Mouse (Mus musculus): ENCODE measurements at regions not wholly inside any gene's neighbourhood (a gene's known extent, or its start where the extent isn't known, plus 50 kb on each side); places are given as distances from the start of the nearest gene placed in this dataset.

- Histone ChIP-seq H3K36me3 (ENCODE audit: insufficient read depth, low read length) (no peaks in the 10 kb centered on the region), H3K4me1 (ENCODE audit: insufficient read depth, low read length) (no peaks in the 10 kb centered on the region), H3K27ac (ENCODE audit: low read depth, low read length) (no peak overlapping the region), H3K4me3 (ENCODE audit: low read depth, low read length) (no peak overlapping the region), H3K27me3 (ENCODE audit: insufficient read depth, low read length) (no peaks in the 10 kb centered on the region), H3K9me3 (ENCODE audit: low read length) (no peaks in the 10 kb centered on the region), H3K9ac (replicated peaks; ENCODE audit: low read length, poor library complexity, severe bottlenecking) (no peak overlapping the region), H3K4me2 (ENCODE audit: low read depth, low read length, poor library complexity, severe bottlenecking) (no peak overlapping the region)
- WGBS: 41% methylated on average over 2 of the region's 2 CpGs
- ATAC-seq (ENCODE audit: low FRiP score): no peak
- no peak for DNase-seq (ENCODE audit: low spot score)
- TF ChIP-seq CTCF (IDR thresholded peaks at IDR 0.05): no peak
These were observed 871.2 kb downstream of the Defb40 start for GRCm38 (mm10) chr8:18106827-18107226.

DNA sequence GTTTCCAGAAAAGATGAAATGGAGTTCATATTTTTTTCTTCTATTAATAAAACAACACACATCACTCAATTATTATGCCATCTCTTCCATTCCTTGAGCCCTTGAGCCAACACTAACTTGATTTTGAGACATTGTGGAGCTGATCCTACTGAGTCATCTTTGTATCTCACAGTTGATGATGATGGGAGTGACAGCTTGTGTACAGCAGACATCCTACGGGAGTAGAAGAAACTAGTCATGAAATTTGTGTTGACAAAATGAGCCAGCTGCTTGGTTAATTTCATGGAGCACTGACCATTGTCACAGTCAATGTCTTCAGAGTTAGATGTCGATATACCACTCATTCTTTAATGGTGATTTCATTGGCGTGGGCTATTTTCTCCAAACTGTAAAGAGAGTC, 912.6 kb downstream of the Defb40 start:
- no peaks in the 10 kb centered on the region for H3K27me3 ChIP-seq (ENCODE audit: insufficient read depth, low read length)
- H3K27ac ChIP-seq (ENCODE audit: low read depth, low read length): no peak overlapping the region
- ATAC-seq (ENCODE audit: low FRiP score) (no peak), DNase-seq (ENCODE audit: low spot score) (no peak)
- no peak overlapping the region for H3K4me2 ChIP-seq (ENCODE audit: low read depth, low read length, poor library complexity, severe bottlenecking)
- H3K4me3 ChIP-seq (ENCODE audit: low read depth, low read length): no peak overlapping the region
- no peaks in the 10 kb centered on the region for H3K36me3 ChIP-seq (ENCODE audit: insufficient read depth, low read length)
- no peak overlapping the region for H3K9ac ChIP-seq (replicated peaks; ENCODE audit: low read length, poor library complexity, severe bottlenecking)
- no peaks in the 10 kb centered on the region for H3K9me3 ChIP-seq (ENCODE audit: low read length)
- WGBS: 82% methylated on average over 3 of the region's 3 CpGs
- no peaks in the 10 kb centered on the region for H3K4me1 ChIP-seq (ENCODE audit: insufficient read depth, low read length)
- TF ChIP-seq CTCF (IDR thresholded peaks at IDR 0.05): no peak

DNA sequence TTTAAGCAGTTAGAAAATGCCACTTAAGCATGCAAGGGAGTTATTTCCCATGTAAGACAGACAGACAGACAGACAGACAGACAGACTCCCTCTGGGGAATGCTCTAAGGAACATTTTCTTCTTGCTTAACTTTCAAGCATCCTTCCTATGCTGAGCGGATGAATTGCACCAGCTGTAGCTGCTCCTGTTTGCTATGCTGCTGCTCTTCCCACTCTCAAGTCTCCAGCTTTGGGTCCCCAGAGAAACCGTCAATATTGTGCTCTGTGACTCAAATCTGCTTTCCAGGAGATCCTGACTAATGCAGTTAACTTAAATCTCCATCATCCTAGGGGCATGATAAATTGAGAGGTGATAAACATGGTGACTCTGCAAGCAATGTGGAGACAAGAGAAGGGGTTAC, 918.5 kb downstream of the Defb40 start:
- Histone ChIP-seq H3K36me3 (ENCODE audit: insufficient read depth, low read length) (no peaks in the 10 kb centered on the region), H3K27me3 (ENCODE audit: insufficient read depth, low read length) (no peaks in the 10 kb centered on the region), H3K27ac (ENCODE audit: low read depth, low read length) (no peak overlapping the region), H3K4me2 (ENCODE audit: low read depth, low read length, poor library complexity, severe bottlenecking) (no peak overlapping the region), H3K9ac (replicated peaks; ENCODE audit: low read length, poor library complexity, severe bottlenecking) (no peak overlapping the region), H3K9me3 (ENCODE audit: low read length) (no peaks in the 10 kb centered on the region), H3K4me1 (ENCODE audit: insufficient read depth, low read length) (no peaks in the 10 kb centered on the region), H3K4me3 (ENCODE audit: low read depth, low read length) (no peak overlapping the region)
- no peak for ATAC-seq (ENCODE audit: low FRiP score)
- no peak for DNase-seq (ENCODE audit: low spot score)
- no peak for TF ChIP-seq CTCF (IDR thresholded peaks at IDR 0.05)
- WGBS: 72% methylated on average over 2 of the region's 2 CpGs

DNA sequence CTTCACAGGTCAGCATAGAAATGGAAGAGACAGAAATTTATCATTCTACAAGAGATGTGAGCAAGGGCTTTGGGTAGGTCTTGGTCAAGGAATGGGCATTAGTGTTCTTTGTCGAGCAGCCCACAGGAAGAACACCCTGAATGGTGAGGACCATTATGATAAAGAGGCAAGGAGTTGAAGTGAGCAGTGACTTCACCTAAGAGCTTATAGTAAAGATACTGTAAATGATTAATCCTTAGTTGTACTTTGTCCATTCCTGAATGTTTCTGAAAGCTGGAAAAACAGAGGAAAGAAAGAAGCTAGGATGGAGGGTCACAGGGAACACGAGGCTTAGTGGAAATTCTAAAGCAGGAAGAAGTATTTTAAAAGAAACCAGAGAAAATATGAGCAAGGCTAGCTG, 956.9 kb downstream of the Defb40 start:
- DNase-seq (ENCODE audit: low spot score) (no peak), ATAC-seq (ENCODE audit: low FRiP score) (no peak)
- no peak overlapping the region for H3K4me3 ChIP-seq (ENCODE audit: low read depth, low read length)
- H3K9me3 ChIP-seq (ENCODE audit: low read length): no peaks in the 10 kb centered on the region
- H3K4me1 ChIP-seq (ENCODE audit: insufficient read depth, low read length): no peaks in the 10 kb centered on the region
- no peaks in the 10 kb centered on the region for H3K36me3 ChIP-seq (ENCODE audit: insufficient read depth, low read length)
- H3K27ac ChIP-seq (ENCODE audit: low read depth, low read length): no peak overlapping the region
- no peak overlapping the region for H3K9ac ChIP-seq (replicated peaks; ENCODE audit: low read length, poor library complexity, severe bottlenecking)
- no peaks in the 10 kb centered on the region for H3K27me3 ChIP-seq (ENCODE audit: insufficient read depth, low read length)
- no peak overlapping the region for H3K4me2 ChIP-seq (ENCODE audit: low read depth, low read length, poor library complexity, severe bottlenecking)
- 73% methylated on average over 2 of the region's 2 CpGs for WGBS
- TF ChIP-seq CTCF (IDR thresholded peaks at IDR 0.05): no peak

GRCm38 (mm10) chr8:18007567-18007966, 970.5 kb downstream of the Defb40 start:
- TF ChIP-seq CTCF (IDR thresholded peaks at IDR 0.05): no peak
- Histone ChIP-seq H3K27ac (ENCODE audit: low read depth, low read length) (no peak overlapping the region), H3K9ac (replicated peaks; ENCODE audit: low read length, poor library complexity, severe bottlenecking) (no peak overlapping the region), H3K36me3 (ENCODE audit: insufficient read depth, low read length) (no peaks in the 10 kb centered on the region), H3K4me1 (ENCODE audit: insufficient read depth, low read length) (no peaks in the 10 kb centered on the region), H3K27me3 (ENCODE audit: insufficient read depth, low read length) (no peaks in the 10 kb centered on the region), H3K4me3 (ENCODE audit: low read depth, low read length) (no peak overlapping the region), H3K9me3 (ENCODE audit: low read length) (no peaks in the 10 kb centered on the region), H3K4me2 (ENCODE audit: low read depth, low read length, poor library complexity, severe bottlenecking) (no peak overlapping the region)
- ATAC-seq (ENCODE audit: low FRiP score) (no peak), DNase-seq (ENCODE audit: low spot score) (peak; percentile 13)
- 25% methylated on average over 4 of the region's 4 CpGs for WGBS

DNA sequence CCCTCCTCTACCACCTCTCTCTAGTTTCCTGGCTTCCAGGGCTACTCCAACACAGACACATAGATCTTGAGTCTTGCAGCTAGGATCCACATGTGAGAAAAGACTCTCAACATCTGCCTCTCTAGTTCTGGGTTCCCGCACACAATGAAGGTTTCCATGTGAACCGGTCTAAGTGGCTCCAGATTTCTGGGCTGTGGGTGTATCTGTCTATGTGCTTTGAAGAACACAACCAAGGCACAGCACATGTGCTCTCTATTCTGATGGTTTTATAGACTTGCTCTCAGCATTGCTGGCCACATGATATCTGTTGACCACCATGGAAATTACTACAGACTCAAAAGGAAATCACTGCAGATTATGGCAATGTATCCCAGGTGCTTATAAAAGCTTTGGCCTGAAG, 972.4 kb downstream of the Defb40 start:
- H3K27me3 ChIP-seq (ENCODE audit: insufficient read depth, low read length): no peaks in the 10 kb centered on the region
- H3K4me2 ChIP-seq (ENCODE audit: low read depth, low read length, poor library complexity, severe bottlenecking): no peak overlapping the region
- no peaks in the 10 kb centered on the region for H3K9me3 ChIP-seq (ENCODE audit: low read length)
- no peaks in the 10 kb centered on the region for H3K4me1 ChIP-seq (ENCODE audit: insufficient read depth, low read length)
- ATAC-seq (ENCODE audit: low FRiP score): no peak
- TF ChIP-seq CTCF (IDR thresholded peaks at IDR 0.05): no peak
- DNase-seq (ENCODE audit: low spot score): no peak
- no peaks in the 10 kb centered on the region for H3K36me3 ChIP-seq (ENCODE audit: insufficient read depth, low read length)
- H3K27ac ChIP-seq (ENCODE audit: low read depth, low read length): no peak overlapping the region
- no peak overlapping the region for H3K9ac ChIP-seq (replicated peaks; ENCODE audit: low read length, poor library complexity, severe bottlenecking)
- H3K4me3 ChIP-seq (ENCODE audit: low read depth, low read length): no peak overlapping the region
- WGBS: 77% methylated on average over 2 of the region's 2 CpGs

GRCm38 (mm10) chr8:18000750-18001149, 977.3 kb downstream of the Defb40 start:
- no peak overlapping the region for H3K27ac ChIP-seq (ENCODE audit: low read depth, low read length)
- ATAC-seq (ENCODE audit: low FRiP score) (no peak), DNase-seq (ENCODE audit: low spot score) (no peak)
- no peak overlapping the region for H3K4me3 ChIP-seq (ENCODE audit: low read depth, low read length)
- TF ChIP-seq CTCF (IDR thresholded peaks at IDR 0.05): no peak
- H3K9ac ChIP-seq (replicated peaks; ENCODE audit: low read length, poor library complexity, severe bottlenecking): no peak overlapping the region
- H3K9me3 ChIP-seq (ENCODE audit: low read length): no peaks in the 10 kb centered on the region
- no peaks in the 10 kb centered on the region for H3K4me1 ChIP-seq (ENCODE audit: insufficient read depth, low read length)
- no peaks in the 10 kb centered on the region for H3K36me3 ChIP-seq (ENCODE audit: insufficient read depth, low read length)
- H3K27me3 ChIP-seq (ENCODE audit: insufficient read depth, low read length): no peaks in the 10 kb centered on the region
- no peak overlapping the region for H3K4me2 ChIP-seq (ENCODE audit: low read depth, low read length, poor library complexity, severe bottlenecking)
- WGBS: 87% methylated on average over 5 of the region's 5 CpGs
